Mouse (Mus musculus) cerebellum, adult 18-20 months (tissue): ENCODE data around the gene Mat2a.
A peak's percentile ranks its signal among the peaks of the same experiment; 100 is the strongest.

Experiments
- DNase-seq, 2 experiments: peaks; one replicate each; pipeline ENCODE4 v3.0.0; 2021

The Mat2a gene

GRCm38 (mm10) chr6:72414076-72414756 is 25.1 kb downstream of the Mat2a start, which contains the start of gene Ggcx:
TSS of gene Ggcx (plus strand) at chr6:72414308.
- DNase-seq: peak; percentile 95 to 96

GRCm38 (mm10) chr6:72410518-72410917 is 28.8 kb downstream of the Mat2a start:
- no peak for DNase-seq

GRCm38 (mm10) chr6:72410003-72410402 is 29.4 kb downstream of the Mat2a start:
- no peak for DNase-seq

- peak; percentile 77 for DNase-seq
Observed at GRCm38 (mm10) chr6:72409567-72409966, 29.8 kb downstream of the Mat2a start.

DNA sequence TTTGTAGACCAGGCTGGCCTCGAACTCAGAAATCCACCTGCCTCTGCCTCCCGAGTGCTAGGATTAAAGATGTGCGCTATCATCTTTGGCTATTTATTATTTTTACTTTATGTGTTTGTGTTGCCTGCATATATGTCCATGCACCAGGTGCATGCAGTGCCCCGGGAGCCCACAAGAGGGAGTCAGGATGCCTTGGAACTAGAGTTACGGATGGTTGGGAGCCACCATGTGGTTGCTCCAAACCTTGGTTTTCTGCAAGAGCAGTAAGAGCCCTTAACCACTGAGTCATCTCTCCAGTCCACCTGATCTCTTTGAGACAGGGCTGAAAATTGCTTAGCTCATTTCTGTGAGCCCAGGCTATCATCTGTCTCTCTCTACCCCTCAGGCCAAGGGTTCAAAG is 32.2 kb downstream of the Mat2a start:
- DNase-seq: peak; percentile 81 to 85

DNA sequence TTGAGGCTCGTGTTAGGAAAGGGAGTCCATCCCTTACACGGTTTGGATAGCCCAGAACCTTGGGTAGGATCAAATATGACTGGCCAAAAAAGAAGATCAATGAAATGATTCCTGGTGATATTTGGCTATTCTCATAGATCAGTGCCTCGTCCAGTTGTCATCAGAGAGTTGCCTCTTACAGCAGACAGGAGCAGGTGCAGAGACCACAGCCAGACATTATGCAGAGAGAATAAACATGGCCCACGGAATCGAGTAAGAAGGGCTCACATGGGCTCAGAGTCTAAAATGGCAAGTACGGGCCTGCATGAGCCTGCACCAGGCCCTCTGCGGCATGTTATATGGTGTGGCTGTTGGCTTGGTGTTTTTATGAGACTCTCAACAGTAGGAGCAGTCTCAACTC is 34.0 kb downstream of the Mat2a start:
- no peak for DNase-seq

DNA sequence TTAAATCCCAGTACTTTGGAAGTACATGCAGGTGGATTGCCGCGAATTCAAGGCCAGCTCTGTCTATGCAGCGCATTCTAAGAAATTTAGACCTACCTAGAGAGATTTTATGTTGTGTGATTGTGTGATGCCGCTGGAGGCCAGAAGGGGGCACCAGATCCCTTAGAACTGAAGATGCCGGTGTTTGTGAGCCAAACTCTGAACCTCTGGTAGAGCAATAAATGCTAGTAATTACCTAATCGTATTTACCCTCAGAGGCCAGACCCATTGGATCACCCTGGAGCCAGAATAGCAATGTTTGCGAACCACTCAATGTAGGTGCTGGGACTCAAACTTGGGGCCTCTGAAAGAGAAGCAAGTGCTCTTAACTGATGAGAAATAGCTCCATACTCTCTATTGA is 37.5 kb downstream of the Mat2a start:
- peak; percentile 71 to 80 for DNase-seq

GRCm38 (mm10) chr6:72399967-72400366 is 39.4 kb downstream of the Mat2a start:
- DNase-seq: no peak

GRCm38 (mm10) chr6:72396837-72397251 is 42.5 kb downstream of the Mat2a start:
- no peak for DNase-seq

DNA sequence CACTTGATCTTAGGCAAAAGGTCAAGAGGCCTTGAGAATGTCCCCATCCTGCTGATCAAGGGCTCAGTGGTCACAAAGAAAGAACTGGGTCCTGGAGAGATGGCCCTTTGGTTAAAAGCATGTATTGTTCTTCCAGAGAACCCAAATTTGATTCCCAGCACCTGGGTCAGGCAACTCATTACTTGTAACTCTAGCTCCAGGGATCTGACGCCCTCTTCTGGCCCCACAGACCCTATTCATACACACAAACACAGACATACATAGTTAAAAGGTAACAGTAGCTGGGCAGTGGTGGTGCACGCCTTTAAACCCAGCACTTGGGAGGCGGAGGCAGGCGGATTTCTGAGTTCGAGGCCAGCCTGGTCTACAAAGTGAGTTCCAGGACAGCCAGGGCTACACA is 47.0 kb downstream of the Mat2a start:
- DNase-seq: no peak

DNA sequence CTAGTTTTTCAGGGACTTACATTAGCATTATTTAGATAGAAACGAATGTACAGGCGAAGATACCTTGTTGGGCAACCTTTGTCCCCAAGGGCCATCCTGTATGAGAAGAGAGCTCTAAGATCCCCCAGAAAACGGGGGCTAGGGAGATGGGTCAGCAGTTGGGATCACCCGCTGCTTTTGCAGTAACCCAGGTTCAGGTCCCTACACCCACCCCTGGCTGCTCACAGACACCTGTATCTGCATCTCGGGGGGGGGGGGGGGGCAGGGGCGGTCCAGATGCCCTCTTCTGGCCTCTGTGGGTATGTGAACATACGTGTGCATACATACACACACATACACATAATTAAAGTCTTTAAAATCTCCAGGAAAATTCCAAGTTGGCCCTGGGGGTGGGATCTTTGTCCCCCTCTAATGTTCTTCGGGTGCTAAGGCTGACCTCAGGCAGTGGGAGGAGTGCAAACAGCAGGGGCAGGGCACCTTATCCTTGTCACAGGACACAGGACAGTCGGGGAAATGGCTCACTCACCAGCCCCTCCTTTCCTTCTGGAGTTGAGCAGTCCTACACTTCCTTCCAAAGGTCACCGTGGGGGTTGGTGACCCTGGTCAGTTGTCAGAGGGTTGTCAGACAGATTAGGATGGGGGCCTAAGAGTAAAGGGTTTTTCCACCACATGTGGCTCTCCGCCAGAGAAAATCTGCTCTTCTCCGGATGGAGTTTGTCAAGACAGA is 48.4 kb downstream of the Mat2a start:
- peak in 1 of 2 experiments; percentile 10 for DNase-seq

GRCm38 (mm10) chr6:72389941-72390771 is 49.2 kb downstream of the Mat2a start, which contains the start of gene Vamp8:
TSS of gene Vamp8 (minus strand) at chr6:72390703.
- DNase-seq: peak; percentile 64 to 69

DNA sequence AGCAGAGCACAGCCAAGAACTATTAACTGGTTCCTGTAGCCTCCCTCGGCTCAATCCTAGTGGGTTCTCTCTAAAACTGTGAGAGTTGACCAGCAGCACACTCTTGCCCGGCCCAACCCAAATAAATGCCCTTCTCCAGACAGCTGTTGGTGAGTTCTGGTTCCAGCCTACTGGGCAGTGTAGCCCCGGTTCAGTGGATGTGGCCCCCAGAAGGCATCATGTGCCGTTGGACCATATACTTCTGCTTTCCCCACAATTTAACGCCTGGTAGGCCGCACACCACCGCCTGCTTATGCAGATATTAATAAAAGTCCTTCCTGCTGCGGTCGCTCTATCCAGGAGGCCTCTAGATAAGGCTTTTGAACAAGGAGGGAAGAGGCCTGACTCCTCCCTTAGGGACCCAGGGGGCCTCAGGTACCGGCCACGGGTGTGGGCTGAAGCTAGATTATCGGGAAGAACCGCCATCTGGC is 49.9 kb downstream of the Mat2a start:
- no peak for DNase-seq

DNA sequence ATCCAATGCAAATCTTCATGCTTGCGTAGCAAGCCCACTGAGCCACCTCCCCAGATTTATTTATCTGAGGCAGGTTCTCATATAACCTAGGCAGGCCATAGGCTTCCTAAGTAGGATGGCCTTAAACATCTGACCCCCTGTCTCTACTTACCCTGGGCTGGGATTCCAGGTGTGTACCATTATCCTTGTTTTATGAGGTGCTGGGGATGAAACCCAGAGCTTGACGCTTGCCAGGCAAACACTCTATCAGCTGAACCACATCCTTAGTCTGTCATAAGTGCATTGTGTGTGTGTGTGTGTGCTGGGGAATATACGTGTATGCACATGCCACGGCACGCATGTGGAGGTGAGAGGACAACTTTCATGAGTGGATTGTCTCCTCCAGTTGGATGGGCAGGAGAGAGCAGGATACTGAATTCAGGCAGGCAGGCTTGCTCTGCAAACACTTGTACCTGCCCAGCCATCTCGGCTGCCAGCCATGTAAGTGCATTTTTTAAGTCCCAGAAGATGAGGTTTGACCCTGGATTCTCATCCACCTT is 50.5 kb downstream of the Mat2a start:
- DNase-seq: no peak

GRCm38 (mm10) chr6:72388266-72388665 is 51.1 kb downstream of the Mat2a start:
- DNase-seq: no peak

DNA sequence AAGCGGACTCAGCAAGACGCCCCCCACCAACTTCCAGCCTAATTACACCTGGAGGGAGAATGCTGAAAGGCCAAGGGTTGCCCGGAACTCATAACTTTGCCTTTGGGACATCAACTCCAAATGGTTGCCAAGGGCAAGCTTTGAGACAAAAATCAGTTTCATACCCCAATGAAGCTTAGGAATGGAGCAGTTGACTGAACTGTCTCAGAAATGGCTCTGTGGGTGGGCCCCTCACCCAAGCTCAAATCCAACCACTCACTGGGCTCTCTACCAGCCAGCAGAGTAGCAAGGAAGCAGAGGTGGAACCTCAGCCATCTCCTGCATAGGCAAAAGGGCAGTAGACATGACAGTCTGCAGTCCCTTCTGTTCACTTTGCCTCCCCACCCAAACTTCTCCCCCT is 51.5 kb downstream of the Mat2a start:
- DNase-seq: no peak

GRCm38 (mm10) chr6:72386561-72386960 is 52.8 kb downstream of the Mat2a start:
- no peak for DNase-seq

GRCm38 (mm10) chr6:72385258-72385657 is 54.1 kb downstream of the Mat2a start:
- DNase-seq: no peak

GRCm38 (mm10) chr6:72383952-72384351 is 55.4 kb downstream of the Mat2a start:
- no peak for DNase-seq

DNA sequence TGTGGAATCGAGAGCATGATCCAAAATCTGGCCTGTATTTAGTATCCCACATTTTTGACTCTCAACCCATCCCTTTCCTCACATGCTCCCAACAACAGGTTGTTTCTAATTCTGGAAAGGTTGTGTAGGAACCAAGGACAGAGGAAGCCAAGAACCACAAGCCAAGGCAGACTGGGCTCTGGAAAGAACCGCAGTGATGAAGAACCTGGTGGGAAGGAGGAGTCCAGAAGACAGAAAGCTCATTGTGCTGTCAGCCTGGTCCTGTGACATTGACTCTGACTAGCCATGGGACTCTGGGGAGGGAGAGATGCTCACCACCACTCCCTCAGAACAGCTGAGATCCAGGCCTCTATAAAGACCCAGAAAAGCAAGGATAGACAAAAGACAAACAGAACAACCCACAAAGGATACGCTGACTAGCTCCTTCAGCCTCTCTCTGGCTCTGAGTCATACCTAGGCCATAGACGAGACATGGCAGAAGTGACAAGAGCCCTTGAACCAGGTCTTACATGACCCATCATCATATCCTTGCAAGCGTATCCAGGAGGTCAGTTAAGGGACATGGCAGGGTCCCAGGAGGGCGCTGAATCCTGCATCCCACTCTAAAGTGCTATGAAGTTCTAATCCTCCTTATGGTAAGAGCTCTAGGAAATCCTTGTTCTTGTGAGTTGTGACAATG is 56.1 kb downstream of the Mat2a start:
- DNase-seq: no peak
